Mouse (Mus musculus) olfactory bulb, adult 2 months (tissue): ENCODE measurements at regions not wholly inside any gene's neighbourhood (a gene's known extent, or its start where the extent isn't known, plus 50 kb on each side); places are given as distances from the start of the nearest gene placed in this dataset.

Source experiments
- CTCF ChIP-seq: fragments of 200-500 bp; IDR thresholded peaks from 2 replicates; pipeline ENCODE4 v1.5.1; 2012; ENCODE audit warnings: low read depth, mild to moderate bottlenecking, low read length, moderate library complexity; ENCODE audit not compliant: insufficient read depth
- POLR2A ChIP-seq: fragments of 200-500 bp; IDR thresholded peaks from 2 replicates; pipeline ENCODE4 v1.6.1; 2012; ENCODE audit warnings: mild to moderate bottlenecking, low read depth, low read length, moderate library complexity; ENCODE audit not compliant: insufficient read depth

DNA sequence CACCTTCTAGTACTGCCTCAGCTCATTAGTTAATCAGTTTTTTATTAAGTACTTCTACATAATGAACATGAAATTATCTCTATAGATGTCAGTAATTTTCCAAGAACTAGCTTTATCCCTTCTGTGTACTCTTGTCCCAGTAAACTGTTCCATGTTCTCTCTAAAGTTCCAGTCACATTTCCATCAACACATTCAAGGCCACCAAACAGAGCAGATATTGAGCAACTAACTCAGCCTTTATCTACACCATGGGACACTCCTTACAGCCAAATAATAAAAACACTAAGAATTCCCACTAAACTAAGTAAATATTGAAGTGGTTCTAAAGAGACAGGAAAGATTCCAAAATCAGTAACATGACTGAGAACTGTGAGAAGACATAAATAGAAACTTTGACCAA is 229.9 kb downstream of the Gm4340 start:
- TF ChIP-seq CTCF (no peak), POLR2A (no peak)
